Mouse (Mus musculus): ENCODE data around the gene Actr1b.
A peak's percentile ranks its signal among the peaks of the same experiment; 100 is the strongest.

- TF ChIP-seq CTCF (IDR thresholded peaks at IDR 0.05; ENCODE audit: borderline replicate concordance, extremely low read depth, insufficient read depth, insufficient read length), result peak; percentile 55; the same call in 1 of the 2 replicates
- TF ChIP-seq POLR2A (IDR thresholded peaks at IDR 0.05; ENCODE audit: borderline replicate concordance, extremely low read depth, insufficient read depth, insufficient read length, poor library complexity, severe bottlenecking), result no peak
Measured at GRCm38 (mm10) chr1:36709055-36709853, 5.0 kb downstream of the Actr1b start.
